Mouse (Mus musculus): ENCODE results near the gene Trpc4ap. TPM values are rescaled to one million over a fixed set of nuclear protein-coding genes. Genes with fewer than 3 reads are reported as not detected.

Trpc4ap gene
- total RNA-seq, 2 experiments from 2014 or later, result 85.8 to 90.9 TPM

DNA sequence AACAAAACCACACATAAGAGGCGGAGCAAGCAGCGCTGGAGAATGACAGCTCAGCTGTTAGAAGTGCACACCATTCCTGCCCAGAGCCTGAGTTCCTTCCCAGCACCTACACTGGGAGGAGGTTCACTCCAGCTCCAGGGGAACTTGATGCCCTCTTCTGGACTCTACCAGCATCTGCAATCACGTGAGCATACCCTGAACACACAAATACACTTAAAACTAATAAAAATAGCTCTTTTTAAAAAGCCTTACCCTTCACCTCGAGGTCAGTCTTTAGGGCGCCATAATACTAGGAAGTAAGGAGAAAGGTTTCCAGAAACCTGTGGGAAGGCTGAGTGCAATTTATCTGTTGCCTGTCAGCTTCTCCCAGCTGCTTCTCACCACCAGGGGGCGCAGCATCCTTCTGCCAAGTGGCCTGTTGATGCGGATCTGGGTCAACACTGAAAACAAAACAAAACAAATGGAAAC is 3.9 kb upstream of the Trpc4ap start:
- intact Hi-C loops (cut with DNase I), result loop anchor here (2.0 to 10.0 kb wide), 2 partner anchors 69 to 119 kb away; partner anchors contain the start of gene BC029722
- DNase-seq, result peak; percentile 85 to 90

DNA sequence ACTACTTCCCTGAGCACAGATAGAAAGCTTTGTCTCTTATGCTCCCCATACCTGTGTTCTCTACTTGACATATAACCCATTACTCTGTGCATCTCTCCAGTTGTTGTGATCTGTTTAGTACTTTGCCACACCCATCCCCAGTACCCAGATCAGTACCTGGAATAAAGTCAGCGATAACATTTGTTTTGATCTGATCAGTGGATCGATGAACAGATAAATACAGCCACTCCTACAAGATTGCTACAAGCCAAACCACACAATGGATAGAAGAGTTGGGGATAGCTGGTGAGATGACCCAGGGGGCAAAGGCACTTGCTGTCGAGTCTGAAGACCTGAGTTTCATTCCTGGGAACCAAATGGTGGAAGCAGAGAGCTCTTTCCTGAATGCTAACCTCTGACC is 3.1 kb upstream of the Trpc4ap start:
- intact Hi-C loops (cut with DNase I), result loop anchor here (10.0 kb wide), 1 partner anchor 119 kb away; the partner anchor contains the start of gene BC029722
- no peak for DNase-seq

DNA sequence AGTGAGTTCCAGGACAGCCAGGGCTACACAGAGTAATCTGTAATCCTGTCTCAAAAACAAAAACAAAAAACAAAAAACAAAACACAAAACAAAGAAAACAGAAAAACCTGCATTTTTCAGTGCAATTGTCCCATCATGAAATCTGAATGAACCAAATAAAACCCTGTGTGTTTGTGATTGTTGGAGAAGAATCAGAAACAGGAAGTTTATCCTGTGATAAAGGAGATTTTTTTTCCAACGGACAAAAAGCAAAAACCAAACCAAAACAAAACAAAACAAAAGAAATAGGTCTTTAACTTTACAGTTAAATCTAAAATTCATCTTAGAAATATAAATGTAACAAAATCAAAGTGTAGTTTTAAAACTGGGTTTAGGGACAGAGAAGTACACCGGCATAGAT is 2.4 kb upstream of the Trpc4ap start:
- intact Hi-C loops (cut with DNase I), result loop anchor here (10.0 kb wide), 1 partner anchor 120 kb away; the partner anchor contains the start of gene BC029722
- DNase-seq, result no peak

DNA sequence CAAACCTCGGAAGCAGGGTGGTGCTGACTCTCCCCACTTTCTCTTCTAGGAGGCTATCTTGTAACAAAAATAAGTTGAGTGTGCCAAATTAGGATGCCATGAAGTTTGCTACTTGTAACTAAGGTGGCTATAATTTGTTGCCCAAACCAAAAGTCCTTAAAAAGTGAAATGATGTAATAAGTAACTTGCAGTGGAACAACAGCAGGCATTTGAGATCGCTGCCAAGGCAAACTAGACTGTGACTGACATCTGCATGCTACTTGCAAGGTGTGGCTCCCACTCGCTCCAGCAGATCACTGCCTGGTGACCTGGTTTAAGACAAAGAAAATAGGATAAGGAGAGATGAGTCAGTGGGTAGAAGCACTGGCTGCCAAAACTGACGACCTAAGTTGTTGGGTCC is 952 bp upstream of the Trpc4ap start:
- DNase-seq, result no peak
- intact Hi-C loops (cut with DNase I), result loop anchor here (10.0 kb wide), 1 partner anchor 122 kb away; the partner anchor contains the start of gene BC029722

DNA sequence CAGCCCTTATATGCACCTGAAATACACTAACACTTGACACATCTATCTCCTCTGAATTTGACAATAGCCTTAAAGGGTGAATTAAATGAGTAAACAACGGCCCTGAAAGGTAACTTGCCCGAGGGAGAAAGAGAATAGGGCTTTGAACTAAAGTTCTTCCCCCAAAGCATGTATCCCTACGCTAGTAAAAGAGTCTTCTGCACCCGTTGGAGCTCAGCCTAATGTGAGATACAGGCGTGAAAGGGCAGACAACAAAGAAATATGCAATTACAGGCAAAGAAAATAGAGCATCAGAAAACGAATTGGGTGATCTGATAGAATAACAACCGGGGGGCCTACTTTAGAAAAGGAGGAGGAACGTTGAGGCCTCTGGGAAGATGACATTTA is 855 bp downstream of the Trpc4ap start:
- intact Hi-C loops (cut with DNase I), result loop anchor here (10.0 kb wide), 1 partner anchor 123 kb away; the partner anchor contains the start of gene BC029722
- DNase-seq, result no peak

DNA sequence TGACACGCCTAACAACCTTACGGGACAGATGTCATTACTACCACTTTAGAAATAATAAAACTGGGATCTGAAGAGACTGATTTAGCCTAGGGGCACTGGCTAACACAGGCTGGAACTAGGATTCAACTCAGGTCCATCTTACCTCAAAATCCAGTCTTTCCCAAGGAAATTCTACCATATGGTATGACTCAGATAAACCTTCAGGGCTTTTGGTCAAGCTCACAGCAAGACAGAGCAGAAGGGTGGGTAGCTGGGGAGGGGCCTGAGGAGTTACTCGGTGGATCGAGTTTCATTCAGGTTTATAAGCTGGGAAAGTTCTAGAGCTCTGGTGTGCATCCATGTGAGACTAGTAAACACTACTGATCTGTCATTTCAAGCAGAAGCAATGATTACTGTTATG is 3.0 kb downstream of the Trpc4ap start:
- intact Hi-C loops (cut with DNase I), result no loop called here
- no peak for DNase-seq

DNA sequence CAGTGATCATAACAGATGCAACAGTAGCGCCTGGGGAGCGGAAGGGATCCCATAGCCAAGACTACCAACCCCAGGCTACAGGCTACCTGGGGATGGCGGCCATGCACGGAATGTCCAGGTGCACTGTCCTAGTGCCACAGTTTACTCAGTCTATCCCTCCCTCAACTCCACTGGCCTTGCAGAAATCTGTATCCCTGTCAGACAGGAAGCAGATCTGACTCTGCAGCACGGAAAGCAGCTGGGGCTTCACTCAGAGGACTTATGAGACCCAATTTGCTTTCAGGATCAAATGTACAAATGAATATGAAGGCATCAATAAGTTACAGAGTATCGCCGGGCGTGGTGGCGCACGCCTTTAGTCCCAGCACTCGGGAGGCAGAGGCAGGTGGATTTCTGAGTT is 4.4 kb downstream of the Trpc4ap start:
- intact Hi-C loops (cut with DNase I), result no loop called here
- no peak for DNase-seq

DNA sequence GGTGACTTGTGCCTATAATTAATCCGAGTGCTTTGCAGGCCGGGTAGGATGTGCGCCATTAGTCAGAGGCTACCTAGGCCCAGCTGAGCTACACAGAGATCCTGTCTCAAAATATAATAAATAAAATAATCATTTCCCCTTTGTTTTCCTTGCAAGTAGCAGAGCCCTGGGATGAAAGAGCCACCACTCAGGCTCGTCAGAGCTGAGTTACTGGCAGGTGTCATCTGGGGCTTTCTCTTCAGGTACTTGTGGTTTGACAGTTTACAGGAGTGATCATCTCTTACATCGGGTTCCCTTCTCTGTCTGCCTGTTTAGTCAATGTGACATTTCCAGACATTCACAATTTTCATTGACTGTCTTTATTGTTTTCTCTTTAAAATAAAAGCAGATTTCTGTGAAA is 5.6 kb downstream of the Trpc4ap start:
- intact Hi-C loops (cut with DNase I), result no loop called here
- no peak for DNase-seq

DNA sequence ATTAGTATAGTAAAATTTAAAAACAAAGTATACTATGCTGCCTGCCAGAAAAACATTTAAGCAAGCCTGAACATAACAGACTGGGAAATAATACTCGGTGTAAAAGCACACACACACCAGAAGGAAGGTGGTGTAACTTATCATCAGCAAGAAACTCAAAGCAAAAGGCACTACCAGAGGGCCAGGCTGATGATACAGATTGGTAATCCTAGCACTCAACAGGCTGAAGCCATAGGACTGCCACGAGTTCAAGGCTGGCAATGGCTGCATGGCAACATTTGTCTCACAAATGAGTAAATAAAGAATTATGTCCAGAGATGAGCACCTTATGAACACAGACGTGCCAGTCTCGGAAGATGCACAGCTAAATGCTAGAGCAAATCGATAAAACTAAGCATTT is 8.4 kb downstream of the Trpc4ap start:
- DNase-seq, result no peak
- intact Hi-C loops (cut with DNase I), result no loop called here

DNA sequence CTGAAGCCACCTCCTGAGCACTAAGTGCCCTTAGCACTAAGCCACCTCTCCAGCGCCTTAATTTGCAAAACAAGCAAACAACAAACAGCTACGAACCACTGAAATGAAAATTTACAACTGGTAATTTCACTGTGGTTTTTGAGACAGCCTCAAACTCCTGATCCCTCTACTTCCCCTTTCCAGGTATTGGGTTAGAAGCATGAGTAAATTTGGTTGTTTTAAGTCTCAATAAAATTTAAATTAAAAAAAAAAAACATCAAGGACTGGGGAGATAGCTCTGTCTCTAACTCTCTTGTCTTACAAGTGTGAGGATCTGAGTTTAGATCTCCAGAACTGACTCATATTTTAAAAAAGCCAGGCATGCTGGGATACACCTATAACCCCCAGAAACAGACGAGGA is 9.0 kb downstream of the Trpc4ap start:
- intact Hi-C loops (cut with DNase I), result no loop called here
- DNase-seq, result no peak

DNA sequence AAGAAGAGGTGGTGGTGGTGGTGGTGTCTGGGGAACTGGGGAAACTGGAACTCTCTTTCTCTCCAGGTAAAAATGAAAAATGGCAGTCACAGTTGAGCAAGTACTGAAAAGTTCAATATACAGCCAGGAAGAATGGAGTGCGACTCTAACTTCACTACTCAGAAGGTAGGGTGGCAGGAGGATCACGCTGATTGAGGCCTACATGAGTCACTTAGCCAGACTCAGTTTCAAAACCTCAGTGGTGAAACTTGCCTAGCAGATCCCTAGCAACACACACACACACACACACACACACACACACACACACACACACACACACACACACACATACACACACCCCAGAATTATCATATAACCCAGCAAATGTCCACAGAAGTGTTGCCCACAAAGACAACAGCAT is 10.3 kb downstream of the Trpc4ap start:
- DNase-seq, result no peak
- intact Hi-C loops (cut with DNase I), result no loop called here

DNA sequence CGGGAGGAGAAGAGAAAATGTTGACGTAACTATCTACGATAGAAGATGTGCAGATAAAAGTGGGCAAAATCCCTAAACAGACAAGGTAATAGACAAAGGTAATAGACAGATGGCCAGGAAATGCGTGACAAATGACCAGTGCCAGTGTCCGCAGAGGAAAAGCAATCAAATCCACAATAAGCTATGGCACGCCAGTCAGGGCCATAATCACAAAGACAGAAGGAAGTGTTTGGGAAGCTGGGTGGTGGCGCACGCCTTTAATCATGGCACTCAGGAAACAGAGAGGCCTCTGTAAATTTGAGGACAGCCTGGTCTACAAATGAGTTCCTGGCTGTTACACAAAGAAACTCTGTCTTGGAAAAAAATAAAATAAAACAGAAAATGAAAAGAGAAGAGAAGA is 11.0 kb downstream of the Trpc4ap start:
- intact Hi-C loops (cut with DNase I), result no loop called here
- DNase-seq, result no peak

DNA sequence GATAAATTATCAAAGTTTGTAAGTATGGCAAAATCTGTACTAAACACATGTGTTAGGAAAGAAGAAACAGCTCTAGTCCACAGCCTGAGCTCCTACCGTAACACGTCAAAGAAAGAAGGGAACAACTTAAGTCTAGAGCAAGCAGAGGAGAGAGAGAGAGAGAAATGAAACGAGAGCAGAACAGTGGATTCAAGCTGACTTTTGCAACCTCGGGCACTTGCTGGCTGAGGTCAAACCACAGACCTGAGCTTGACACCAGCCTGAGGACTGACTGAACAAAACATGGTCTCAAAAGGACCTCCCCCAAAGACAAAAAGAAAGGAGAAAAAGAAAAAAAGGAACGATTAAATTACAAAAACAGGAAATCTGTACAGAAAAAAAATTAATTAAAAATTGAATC is 11.6 kb downstream of the Trpc4ap start:
- intact Hi-C loops (cut with DNase I), result no loop called here
- no peak for DNase-seq

DNA sequence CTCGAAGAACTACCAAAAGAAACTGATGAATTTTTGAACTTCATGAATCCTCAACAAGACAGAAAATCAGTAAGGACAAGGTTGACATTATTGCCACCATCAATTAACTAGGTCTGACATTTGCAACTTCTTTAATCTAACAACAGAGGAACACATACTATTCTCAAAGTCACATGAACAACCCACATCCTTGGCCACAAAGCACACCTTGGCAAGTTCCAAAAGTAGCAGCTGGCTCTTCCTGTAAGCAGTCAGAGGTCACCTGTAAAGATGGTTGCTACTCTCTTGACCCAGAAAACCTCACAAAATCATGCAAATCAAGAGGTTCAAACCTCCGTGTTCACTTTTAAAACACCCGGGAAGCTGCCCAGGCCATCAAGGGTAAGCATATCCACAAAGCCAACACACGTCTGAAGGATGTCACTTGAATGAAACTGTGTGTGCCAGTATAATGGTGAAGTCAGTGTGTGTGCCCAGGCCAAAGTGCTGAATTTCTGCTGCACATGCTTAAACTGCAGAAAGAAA is 12.5 kb downstream of the Trpc4ap start:
- DNase-seq, result no peak
- intact Hi-C loops (cut with DNase I), result no loop called here

DNA sequence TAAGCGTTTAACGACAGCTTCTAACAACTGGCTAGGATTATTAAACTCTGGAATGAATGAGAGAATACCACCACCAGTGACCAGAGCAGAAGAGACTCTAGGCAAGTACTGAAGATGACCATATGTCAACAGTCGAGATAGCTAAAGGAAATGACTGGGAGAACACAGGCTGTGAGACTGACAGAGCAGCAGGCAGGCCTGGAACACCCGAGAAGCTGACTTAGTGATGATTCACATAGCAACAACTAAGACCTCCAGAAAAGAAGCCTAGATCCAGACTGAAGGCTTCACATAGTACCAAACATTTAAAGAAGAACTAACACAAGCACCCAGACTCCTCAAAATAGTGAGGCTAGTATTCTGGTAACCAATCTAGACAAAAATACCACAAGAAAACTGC is 17.1 kb downstream of the Trpc4ap start:
- intact Hi-C loops (cut with DNase I), result no loop called here
- no peak for DNase-seq

DNA sequence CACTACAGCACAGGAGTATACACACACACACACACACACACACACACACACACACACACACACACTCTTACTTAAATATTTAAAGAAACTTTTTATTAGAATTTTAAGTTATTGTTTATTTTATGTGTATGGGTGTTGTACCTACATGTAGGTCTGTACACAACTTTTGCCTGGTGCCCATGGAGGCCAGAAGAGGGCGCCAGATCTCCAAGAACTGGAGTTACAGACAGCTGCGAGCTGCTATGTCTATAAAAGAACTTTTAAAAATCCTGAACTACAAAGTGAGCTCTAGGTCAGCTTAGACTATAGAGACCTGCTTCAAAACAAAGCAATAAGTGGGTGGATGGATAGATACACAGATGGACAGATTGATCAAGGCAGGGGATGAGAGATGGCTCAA is 18.6 kb downstream of the Trpc4ap start:
- DNase-seq, result peak; percentile 48 to 49
- intact Hi-C loops (cut with DNase I), result no loop called here

DNA sequence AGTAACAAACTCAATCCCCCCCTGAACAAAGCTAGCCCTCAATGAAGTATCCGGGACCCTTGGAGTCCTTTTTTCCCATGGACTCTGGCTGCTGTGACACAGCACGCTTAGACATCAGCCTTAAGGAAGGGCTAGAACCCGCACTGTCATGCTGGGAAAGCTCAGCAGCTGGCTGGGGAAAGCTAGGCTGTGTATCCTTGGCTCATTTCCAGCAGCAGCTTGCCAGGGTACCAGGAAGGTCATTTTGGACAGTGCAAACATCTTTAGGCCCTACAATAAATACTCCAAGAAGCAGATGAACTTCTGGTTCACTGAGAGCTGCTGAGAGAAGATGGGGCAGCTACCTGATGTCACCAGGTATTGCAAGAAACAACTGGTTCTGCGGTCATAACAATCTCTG is 20.9 kb downstream of the Trpc4ap start:
- no peak for DNase-seq
- intact Hi-C loops (cut with DNase I), result no loop called here

DNA sequence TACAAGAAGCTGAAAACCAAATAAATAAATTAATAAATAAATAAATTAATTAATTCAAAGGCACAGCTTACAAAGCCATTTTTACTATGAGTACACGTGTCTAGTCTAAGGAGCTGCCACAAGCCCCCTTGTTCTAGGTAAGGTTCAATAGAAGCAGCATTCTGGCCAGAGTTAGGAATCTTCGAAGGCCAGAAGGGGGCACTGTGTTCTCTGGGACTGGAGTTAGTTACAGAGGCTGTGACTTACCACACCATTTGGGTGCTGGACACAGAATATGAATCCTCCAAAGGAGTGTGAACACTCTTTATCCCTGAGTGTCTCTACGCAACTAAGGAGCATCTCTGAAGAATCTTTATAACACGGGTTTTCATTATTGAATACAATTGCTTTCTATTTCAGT is 23.7 kb downstream of the Trpc4ap start:
- intact Hi-C loops (cut with DNase I), result no loop called here
- DNase-seq, result no peak

DNA sequence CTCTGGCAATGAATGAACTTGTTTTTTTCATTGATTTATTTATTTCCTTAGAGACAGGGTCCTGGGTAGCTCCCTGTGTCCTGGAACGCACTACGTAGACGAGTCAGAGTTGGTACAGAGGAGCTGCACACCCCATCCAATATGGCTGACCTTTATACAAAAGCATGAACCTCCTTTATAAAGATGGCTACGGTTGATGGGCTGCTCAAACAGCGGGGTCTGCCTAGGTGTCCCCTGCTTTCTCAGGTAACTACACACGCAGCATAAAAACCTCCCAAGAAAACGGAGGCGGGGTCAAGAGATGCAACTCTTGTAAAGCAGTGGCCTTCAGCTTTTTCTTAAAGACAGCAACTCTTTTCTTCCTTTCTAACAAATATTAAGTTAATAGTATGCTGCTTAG is 24.3 kb downstream of the Trpc4ap start:
- no peak for DNase-seq
- intact Hi-C loops (cut with DNase I), result no loop called here

DNA sequence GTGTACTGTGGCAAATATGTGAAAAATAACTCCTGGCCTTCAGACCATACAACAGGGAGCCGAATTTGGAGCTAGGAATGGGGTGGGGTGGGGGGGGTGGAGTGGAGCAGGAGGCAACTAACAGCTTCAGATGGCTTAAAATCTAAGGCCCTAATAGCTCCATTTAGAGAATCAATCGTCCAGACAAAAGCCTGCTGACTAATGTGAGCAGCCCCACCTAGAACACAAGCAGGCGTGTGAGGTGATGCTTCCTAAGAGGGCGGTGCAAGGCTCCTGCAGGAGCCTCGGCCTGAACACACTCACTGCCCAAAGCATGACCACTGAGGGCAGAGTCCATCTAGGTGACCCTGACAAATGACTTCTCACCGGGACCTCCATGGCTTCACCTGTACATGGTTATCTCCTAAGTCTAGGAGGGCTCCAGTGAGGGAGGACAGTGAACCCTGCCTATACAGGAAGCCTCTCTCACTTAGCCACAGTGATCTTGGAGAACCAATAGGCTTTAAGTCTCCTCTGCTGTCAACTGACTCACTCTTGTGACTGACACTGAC is 28.2 kb downstream of the Trpc4ap start:
- no peak for DNase-seq
- intact Hi-C loops (cut with DNase I), result loop anchor here (5.0 kb wide), 1 partner anchor 103 kb away; no protein-coding TSS in a partner anchor

DNA sequence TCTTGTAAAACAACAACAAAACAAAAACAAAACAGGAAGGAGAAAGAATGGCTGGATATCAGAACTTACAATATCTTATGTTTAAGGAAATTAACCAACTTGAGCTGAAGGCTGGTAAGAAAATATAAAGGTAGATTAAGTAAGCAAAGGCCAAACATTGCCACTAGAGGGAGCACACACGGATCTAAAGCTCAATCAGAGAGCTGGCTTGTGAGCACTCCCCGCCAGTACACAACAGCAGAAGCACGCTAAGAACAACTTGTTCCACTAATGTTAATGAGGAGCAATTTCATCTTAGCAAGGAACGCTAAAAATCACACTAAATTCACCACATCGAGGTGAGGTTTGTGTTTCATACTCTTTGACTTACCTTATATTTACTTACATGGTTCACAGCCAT is 29.1 kb downstream of the Trpc4ap start:
- intact Hi-C loops (cut with DNase I), result loop anchor here (5.0 kb wide), 1 partner anchor 104 kb away; no protein-coding TSS in a partner anchor
- DNase-seq, result no peak

DNA sequence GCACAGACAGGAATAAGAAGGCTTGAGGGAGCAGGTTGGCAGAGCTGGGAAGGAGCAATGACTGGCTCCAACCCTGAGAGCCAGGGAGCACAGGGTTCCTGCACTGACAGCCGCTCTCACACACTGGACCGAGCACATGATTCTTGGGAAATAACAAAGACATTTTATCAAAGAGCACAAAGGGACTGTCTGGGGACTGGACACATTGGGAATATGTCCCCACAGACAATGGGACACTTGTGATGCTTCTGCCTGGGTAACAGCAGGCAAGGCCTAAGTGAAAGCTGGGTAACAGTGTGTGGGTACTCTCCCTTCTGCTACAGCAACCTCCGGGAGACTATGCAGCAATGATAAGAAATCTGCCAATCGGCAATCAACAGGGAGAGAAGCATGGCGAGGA is 29.8 kb downstream of the Trpc4ap start:
- intact Hi-C loops (cut with DNase I), result loop anchor here (5.0 kb wide), 1 partner anchor 105 kb away; no protein-coding TSS in a partner anchor
- no peak for DNase-seq
